Mouse (Mus musculus): ENCODE measurements around the gene Leng8. TPM values are rescaled to one million over a fixed set of nuclear protein-coding genes. Genes with fewer than 3 reads are reported as not detected.
A peak's percentile ranks its signal among the peaks of the same experiment; 100 is the strongest.

Gene Leng8
- total RNA-seq (2022) = 100 to 1,000 TPM; 137 to 159 (median 152) TPM

- peak; percentile 99 for DNase-seq (ENCODE audit: low spot score in 2 of 2)
Observed at GRCm38 (mm10) chr7:4136771-4137531, at the start of gene Leng8. TSS of gene Leng8 (plus strand) at chr7:4137039.

DNA sequence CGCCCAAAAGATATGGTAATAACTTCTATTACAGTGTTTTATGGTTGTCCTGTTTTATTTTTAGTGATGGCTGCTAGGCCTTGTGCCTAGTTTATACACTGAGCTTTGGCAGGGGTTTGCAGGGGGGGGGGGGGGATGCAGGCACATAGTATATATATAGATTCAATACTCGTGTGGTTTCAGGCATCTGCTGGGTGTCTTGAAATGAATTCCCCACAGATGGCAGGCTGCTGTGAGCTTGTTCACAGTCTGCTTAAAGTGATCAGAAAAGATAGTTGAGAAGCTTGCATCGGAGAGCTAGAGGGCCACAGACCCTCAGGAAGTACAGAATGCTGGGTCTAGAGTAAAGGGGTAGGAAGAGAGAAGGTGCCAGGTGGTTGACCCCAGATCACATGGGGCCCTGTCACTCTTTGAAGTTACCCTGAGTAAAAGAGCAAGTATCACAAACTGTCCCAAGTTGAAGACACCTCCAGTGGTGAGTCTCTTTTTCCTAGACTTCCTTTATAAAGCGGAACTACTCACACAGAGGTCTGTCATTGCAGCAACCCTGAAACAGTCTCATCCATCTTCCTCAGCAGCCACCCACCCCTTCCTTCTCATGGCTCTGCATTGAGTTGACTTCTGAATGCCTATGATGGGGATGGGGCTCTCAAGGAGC, 49.5 kb upstream of the Leng8 start:
- peak in 1 of 2 experiments; percentile 78 for DNase-seq (ENCODE audit: low spot score in 2 of 2)

DNA sequence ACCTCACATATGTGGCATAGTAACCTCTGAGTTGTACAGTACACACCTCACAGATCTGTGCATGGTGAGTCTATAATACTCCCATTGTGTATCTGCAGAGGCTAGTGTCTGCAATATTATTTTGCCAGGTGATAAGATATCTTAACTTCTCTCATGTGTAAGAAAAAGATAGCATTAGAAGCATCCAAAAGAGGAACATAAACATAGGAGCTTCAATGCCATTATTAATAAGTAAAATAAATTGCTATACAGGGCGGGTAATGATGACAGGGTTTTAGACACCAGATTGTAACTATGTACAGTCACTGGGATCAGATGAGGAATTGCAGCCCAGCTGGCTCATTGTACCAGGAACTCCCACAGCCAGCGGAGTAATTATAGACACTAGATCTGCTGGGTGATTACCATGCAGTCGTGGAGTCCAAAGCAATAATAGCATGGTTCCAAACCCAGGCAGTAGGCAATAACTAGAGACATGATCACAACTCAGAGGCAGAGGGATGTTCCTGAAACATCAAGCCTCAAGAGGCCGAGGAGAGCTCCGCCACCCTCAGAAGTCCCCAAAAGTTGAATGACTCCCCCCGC, 48.9 kb upstream of the Leng8 start:
- peak in 1 of 2 experiments; percentile 73 for DNase-seq (ENCODE audit: low spot score in 2 of 2)

DNA sequence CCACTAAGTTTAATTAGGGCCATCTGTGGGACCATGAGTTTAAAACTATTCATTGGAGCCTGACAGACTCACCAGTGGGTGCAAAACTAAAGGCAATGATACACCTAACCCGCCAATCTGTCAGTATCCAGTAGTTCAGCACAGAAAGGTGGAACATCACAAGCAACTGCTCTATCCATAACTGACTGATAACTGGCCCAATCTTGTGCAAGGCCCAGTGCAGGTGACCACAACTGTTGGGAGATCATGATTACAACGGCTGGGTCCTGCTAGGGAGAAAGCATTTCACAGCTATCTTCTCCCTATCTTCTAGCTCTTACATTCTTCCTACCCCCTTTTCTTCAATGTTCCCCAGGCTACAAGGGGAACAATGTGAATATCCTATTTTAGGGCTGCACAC, 48.2 kb upstream of the Leng8 start:
- DNase-seq (ENCODE audit: low spot score in 2 of 2) = no peak

DNA sequence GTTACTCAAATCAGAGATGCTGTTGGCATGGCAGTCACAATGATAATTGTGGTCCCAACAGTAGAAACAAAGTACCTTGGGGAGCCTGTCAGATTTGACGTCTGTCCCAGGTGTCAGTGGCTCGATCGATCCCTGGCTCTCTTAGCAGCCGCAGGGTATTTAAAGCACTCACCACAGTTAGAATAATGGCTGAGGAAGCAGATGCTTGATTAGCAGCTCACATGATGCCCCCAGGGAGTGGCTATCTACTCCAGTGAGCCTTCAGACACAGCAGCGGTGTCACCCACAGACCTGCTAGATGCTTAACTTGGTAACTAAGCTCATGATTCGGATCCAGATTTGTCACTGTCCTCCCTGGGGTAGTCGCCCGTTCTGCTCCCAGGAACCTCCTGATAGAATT, 45.7 kb upstream of the Leng8 start:
- no peak for DNase-seq (ENCODE audit: low spot score in 2 of 2)

- DNase-seq (ENCODE audit: low spot score in 2 of 2) = no peak
Observed at GRCm38 (mm10) chr7:4098301-4098700, 38.5 kb upstream of the Leng8 start.

DNA sequence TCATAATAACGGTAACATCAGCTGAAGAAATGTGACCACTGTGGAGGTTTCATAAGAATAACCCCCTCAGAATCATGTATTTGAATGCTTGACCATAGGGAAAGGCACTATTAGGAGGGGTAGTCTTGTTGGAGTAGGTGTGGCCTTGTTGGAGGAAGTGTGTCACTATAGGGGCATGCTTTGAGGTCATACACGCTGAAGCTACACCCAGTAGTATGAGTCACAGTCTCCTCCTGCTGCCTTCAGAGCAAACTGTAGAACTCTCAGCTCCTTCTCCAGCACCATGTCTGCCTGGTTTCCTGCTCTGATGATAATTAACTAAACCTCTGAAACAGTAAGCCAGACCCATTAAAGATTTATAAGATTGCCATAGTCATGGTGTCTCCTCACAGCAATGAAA, 38.0 kb upstream of the Leng8 start:
- no peak for DNase-seq (ENCODE audit: low spot score in 2 of 2)

GRCm38 (mm10) chr7:4101144-4101543, 35.7 kb upstream of the Leng8 start:
- no peak for DNase-seq (ENCODE audit: low spot score in 2 of 2)

DNA sequence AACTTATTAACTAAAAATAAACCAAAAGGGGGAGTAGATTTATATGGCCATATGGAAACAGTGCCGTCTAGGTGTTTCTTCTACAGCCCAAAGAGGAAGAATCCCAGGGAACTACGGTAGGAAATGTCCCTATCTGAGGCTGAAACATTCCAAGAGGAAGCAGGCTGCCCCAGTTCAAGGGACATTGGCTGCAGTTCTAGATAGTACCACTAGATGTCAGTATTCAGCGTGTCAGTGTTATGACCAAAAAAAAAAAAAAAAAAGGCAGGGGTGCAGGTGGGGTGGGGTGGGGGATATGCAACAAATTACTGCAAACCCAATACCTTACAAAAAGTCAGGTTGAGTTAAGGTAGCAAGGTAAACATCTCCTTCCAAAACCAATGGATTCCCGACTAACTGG, 33.4 kb upstream of the Leng8 start:
- DNase-seq (ENCODE audit: low spot score in 2 of 2) = no peak

DNA sequence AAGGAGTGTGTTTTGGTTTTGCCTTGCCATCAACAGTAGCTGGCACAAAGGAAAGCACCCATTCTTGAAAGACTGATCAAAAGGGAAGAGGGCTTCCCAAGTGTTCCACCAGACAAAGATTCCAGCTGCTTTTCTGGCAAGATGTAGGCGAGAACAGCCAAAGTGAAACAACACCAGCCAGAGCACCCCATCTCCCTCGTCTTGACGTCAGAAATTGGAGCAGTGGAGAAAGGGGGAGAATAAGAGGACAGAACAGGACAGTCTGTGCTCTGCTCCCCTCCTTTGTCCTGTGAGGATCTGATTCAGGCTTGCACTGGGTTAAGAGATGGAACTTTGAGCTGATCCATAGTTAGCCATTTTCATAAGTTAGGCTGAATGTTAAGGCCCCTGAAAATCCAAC, 25.1 kb upstream of the Leng8 start:
- no peak for DNase-seq (ENCODE audit: low spot score in 2 of 2)

DNA sequence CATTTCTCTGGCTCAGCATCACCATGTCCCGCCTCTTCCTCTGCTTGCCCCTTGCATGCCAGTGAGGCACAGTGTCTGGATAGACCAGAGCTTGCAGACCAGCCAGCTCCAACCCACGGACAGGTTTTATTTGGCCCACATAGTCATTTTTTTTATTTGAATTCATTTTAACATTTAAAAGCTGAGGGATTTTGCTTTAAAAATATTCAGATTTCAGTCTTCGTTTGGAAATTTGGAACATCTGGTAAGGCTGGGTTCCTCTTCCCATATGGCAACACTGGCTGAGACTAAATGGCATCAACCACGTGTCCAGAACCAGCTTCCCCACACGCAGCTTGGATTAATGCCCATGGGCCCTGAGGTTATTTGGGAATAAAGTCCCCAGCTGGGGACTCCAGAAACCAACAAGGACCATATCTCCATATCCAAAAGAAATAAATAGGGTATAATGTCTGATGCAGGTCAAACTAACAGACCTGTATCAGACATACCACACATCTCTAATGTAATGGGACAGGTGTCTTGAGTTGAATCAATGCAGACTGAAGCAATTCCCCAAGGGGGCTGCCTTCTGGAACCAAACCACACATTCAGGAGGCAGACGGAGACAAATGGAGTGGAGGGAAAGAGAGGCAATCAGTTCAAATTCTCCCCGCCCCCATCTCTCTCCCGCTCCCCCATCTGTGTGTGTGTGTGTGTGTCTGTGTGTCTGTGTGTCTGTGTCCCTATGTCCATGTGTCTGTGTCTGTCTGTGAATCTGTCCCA, 19.6 kb upstream of the Leng8 start:
- DNase-seq (ENCODE audit: low spot score in 2 of 2) = peak in 1 of 2 experiments; percentile 71

DNA sequence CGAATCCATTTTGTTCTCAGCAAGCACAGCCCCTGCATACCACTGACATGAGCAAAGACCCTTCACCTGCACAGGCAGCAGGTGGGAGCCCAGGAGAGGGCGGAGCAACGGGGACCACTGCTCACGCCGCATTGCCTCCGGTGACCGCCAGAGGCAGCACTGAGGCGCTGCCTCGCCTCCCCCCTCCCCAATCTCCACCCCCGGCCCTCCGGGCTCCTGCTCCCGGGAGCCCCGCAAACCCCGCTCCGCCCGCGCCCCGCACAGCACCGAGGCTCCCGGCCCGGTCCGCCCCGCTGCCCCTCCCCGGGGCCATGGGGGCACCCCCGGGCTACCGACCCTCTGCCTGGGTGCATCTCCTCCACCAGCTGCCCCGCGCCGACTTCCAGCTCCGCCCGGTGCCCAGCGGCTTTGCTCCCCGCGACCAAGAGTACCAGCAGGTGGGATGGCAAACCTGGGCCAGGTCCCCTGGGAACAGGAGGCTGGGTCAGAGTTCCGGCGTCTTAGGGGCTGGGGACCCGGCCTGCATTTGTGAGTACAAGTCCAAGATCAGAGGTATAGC, 17.4 kb upstream of the Leng8 start, which contains the start of gene Ttyh1:
TSS of gene Ttyh1 (plus strand) at position 65 of the 559 bp plus-strand sequence.
- peak in 1 of 2 experiments; percentile 57 for DNase-seq (ENCODE audit: low spot score in 2 of 2)

- DNase-seq (ENCODE audit: low spot score in 2 of 2) = peak in 1 of 2 experiments; percentile 69
Observed at GRCm38 (mm10) chr7:4119976-4120921, 16.6 kb upstream of the Leng8 start.

GRCm38 (mm10) chr7:4122076-4122768, 14.6 kb upstream of the Leng8 start:
- peak in 1 of 2 experiments; percentile 25 for DNase-seq (ENCODE audit: low spot score in 2 of 2)

- DNase-seq (ENCODE audit: low spot score in 2 of 2) = peak in 1 of 2 experiments; percentile 22
Observed at GRCm38 (mm10) chr7:4122783-4123182, 14.1 kb upstream of the Leng8 start.

GRCm38 (mm10) chr7:4123732-4124131, 13.1 kb upstream of the Leng8 start:
- peak in 1 of 2 experiments; percentile 93 for DNase-seq (ENCODE audit: low spot score in 2 of 2)

DNA sequence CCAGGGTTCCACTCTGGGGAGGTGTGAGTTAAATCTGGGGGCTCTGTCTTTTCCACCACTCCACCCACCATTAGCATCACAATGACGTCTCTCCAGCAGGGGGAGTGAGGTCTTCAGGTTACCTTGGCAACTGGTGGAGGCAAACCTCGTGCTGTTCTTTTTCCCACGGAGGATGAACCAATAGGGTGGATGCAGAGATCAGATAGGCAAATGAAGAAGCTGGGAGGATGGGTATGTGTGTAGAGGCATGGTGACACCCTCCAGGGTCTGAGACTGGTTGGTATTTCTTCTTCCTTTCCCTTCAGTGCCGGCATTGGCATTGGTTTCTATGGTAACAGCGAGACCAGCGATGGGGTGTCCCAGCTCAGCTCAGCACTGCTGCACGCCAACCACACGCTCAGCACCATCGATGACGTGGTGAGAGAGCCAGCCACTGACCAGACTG, 12.5 kb upstream of the Leng8 start:
- DNase-seq (ENCODE audit: low spot score in 2 of 2) = peak; percentile 71 to 92

GRCm38 (mm10) chr7:4124856-4125255, 12.0 kb upstream of the Leng8 start:
- DNase-seq (ENCODE audit: low spot score in 2 of 2) = no peak

DNA sequence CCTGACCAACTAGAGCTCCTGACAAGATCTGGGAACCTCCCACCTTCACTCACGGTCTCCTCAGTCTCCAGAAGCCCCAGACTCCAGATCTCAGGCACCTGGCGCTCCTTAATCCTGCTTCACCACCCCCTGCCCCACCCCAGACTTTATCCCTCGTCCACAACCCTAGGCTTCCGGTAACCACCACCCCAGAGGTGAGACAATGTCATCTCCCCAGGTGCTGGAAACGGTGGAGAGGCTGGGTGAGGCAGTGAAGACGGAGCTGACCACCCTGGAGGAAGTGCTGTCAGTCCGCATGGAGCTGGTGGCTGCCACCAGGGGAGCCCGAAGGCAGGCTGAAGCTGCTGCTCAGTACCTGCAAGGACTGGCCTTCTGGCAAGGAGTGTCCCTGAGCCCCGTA, 11.5 kb upstream of the Leng8 start:
- DNase-seq (ENCODE audit: low spot score in 2 of 2) = no peak

Data from left cerebral cortex, adult 8-10 months (tissue).